Mouse (Mus musculus) cortical plate, adult 2 months (tissue): Measurements from ENCODE around the gene Actl6a. TPM values are rescaled to one million over a fixed set of nuclear protein-coding genes. Genes with fewer than 3 reads are reported as not detected.
A peak's percentile ranks its signal among the peaks of the same experiment; 100 is the strongest.

Experiments
- H3K27ac ChIP-seq: fragments of 200-500 bp; 2 replicates; pipeline ENCODE4 v1.5.1; 2012; ENCODE audit warnings: low read length, control low read depth, inconsistent platforms; ENCODE audit not compliant: insufficient read depth
- H3K4me1 ChIP-seq: fragments of 200-500 bp; 2 replicates; pipeline ENCODE4 v1.6.1; 2011; ENCODE audit warnings: low read length; ENCODE audit not compliant: control insufficient read depth, insufficient read depth
- H3K4me3 ChIP-seq: fragments of 200-500 bp; 2 replicates; pipeline ENCODE4 v1.5.1; 2011; ENCODE audit warnings: mild to moderate bottlenecking, low read length, control low read depth; ENCODE audit not compliant: insufficient read depth
- CTCF ChIP-seq: fragments of 200-500 bp; IDR thresholded peaks from 2 replicates; pipeline ENCODE4 v1.5.1; 2011; ENCODE audit warnings: mild to moderate bottlenecking, control low read depth, low read length; ENCODE audit not compliant: insufficient read depth; ENCODE audit errors: extremely low read depth
- POLR2A ChIP-seq: fragments of 200-500 bp; IDR thresholded peaks from 2 replicates; pipeline ENCODE4 v1.6.1; 2011; ENCODE audit warnings: mild to moderate bottlenecking, low read length, control low read depth; ENCODE audit not compliant: insufficient read depth; ENCODE audit errors: extremely low read depth
- polyA plus RNA-seq: library from polyadenylated mRNA; depleted of rRNA; stranded (reverse); fragments of >200 nt; gene quantifications from 2 replicates; pipeline ENCODE4 v1.2.3, GENCODE M21; 2012

The Actl6a gene
- polyA plus RNA-seq, 1 experiment = 17.9 TPM

DNA sequence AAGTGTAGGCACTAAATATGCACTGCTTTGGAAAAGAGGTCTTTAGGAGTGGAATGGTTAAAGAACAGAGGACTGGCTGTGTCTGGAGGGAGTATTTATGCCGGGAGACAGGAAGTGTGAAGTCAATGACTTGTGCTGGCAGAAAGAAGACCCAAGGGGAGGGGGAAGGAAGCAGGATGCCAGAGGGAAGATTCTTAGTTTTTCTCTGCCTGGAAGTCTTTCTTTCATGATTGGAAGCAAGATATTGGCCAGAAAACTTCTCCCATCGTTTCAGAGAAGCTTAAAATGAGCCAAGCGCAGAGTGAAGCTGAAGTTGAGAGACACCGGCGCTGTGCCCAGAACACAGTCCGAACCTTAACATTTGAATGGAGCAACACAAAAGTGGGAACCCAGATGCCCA, 36.9 kb upstream of the Actl6a start:
- Histone ChIP-seq H3K4me3 (0 out of 2 replicates have a peak overlapping the region, but pooled peaks have one; percentile 15), H3K4me1 (peaks cover 7% of the 10 kb centered on the region; the same call in 1 of the 2 replicates), H3K27ac (peak overlapping the region; percentile 52; the same call in 1 of the 2 replicates)
- TF ChIP-seq CTCF = no peak
- no peak for TF ChIP-seq POLR2A

DNA sequence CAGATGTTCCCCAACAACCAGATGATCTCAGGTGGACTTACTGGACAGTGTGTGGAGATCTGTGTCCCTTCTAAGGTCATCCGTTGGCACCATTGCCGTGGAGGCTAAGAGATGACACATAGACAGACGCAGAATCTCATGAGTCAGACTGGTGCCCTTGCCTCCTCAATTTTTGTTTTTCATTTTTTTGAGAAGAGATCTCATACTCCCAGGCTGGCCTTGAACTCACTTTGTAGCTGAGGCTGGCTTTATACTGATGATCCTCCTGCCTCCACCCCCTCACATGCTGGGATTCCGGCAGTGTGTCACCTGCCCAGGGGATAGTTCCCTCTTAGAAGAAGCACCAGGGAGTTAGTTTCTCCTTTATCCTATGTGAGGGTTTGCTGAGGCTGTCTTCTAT, 35.9 kb upstream of the Actl6a start:
- Histone ChIP-seq H3K4me1 (peaks cover 7% of the 10 kb centered on the region; the same call in 1 of the 2 replicates), H3K4me3 (no peak overlapping the region), H3K27ac (no peak overlapping the region)
- TF ChIP-seq CTCF = no peak
- TF ChIP-seq POLR2A = no peak

GRCm38 (mm10) chr3:32673151-32673550, 32.9 kb upstream of the Actl6a start:
- Histone ChIP-seq H3K4me3 (no peak overlapping the region), H3K27ac (no peak overlapping the region), H3K4me1 (peaks cover 7% of the 10 kb centered on the region; the same call in 1 of the 2 replicates)
- no peak for TF ChIP-seq CTCF
- TF ChIP-seq POLR2A = no peak

GRCm38 (mm10) chr3:32676393-32676792, 29.7 kb upstream of the Actl6a start:
- Histone ChIP-seq H3K4me1 (no peaks in the 10 kb centered on the region), H3K4me3 (no peak overlapping the region), H3K27ac (no peak overlapping the region)
- TF ChIP-seq CTCF (no peak), POLR2A (no peak)

DNA sequence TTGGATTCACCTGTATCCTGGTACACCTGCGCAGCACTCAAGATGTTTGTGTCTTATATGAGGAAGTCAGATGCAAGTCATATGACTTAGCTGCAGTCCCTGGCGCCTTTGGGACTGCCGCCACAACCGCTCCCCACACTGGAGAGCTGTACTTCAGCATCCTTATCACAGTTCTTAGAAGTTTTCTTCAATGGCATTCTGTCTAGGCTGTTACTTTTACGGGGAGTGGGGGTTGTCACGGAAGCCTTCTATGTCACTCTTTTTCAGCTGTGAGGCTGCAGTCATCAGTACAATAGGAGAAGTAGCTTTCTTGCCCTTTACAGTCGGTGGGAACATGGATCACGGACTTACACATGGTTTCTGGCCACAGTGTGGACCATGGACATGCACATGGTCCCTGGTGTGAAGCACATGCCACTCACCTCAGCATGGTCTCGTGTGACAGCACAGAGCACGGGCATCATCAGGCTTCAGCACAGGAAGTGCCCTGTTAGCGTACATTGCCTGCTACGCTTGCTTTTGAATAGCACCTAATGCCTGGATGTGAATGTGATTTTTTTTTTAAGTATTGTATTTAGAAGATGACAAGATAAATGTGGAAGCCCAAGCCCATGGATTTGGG, 23.1 kb upstream of the Actl6a start:
- Histone ChIP-seq H3K4me1 (no peaks in the 10 kb centered on the region), H3K27ac (no peak overlapping the region), H3K4me3 (no peak overlapping the region)
- no peak for TF ChIP-seq POLR2A
- no peak for TF ChIP-seq CTCF

GRCm38 (mm10) chr3:32684631-32685030, 21.5 kb upstream of the Actl6a start:
- H3K4me1 ChIP-seq = no peaks in the 10 kb centered on the region
- no peak overlapping the region for H3K27ac ChIP-seq
- H3K4me3 ChIP-seq = no peak overlapping the region
- TF ChIP-seq POLR2A = no peak
- no peak for TF ChIP-seq CTCF

- Histone ChIP-seq H3K4me3 (no peak overlapping the region), H3K4me1 (no peaks in the 10 kb centered on the region), H3K27ac (no peak overlapping the region)
- TF ChIP-seq POLR2A = no peak
- TF ChIP-seq CTCF = no peak
These were observed 19.6 kb upstream of the Actl6a start for GRCm38 (mm10) chr3:32686537-32686936.

DNA sequence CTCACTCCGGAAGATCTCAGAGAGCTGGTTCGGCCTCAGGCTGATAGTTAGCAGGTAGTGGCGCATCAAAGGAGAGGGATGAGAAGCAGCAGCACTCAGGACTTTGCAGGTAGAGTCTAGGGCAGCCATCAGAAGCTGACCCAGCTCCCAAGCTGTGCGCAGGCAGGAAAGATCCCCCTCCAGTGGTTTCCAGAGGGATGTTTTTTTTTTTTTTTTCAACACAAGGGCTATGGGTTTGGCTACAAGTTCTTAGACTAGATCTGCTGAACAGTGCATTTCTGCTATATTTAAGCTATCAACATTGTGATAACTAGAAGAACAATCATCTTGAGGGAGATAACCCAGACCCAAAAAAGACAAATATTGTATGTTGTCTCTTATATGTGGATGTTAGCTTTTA, 18.9 kb upstream of the Actl6a start:
- TF ChIP-seq POLR2A (no peak), CTCF (no peak)
- Histone ChIP-seq H3K27ac (no peak overlapping the region), H3K4me1 (no peaks in the 10 kb centered on the region), H3K4me3 (no peak overlapping the region)

DNA sequence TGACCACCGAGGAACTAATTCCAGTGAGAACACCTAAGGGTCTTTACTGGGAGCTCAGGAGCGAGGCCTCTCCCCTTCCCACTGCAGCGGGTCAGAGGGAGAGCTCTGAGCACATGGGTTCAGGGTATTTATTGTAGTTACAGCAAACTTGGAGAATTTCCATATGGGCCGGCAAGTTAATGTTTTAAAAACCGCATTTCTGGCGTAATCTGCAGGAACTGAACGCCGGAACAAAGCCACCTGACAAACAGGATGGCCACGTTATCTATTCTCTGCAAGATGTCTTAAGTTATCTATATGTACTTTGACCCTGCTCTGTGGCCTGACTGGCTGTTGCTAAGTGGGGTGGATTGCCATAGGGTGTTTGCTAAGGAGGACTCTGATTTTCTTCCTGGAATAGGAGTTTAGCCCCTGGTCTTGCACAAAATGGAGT, 16.5 kb upstream of the Actl6a start:
- Histone ChIP-seq H3K4me3 (no peak overlapping the region), H3K27ac (no peak overlapping the region)
- no peak for TF ChIP-seq POLR2A
- no peak for TF ChIP-seq CTCF

GRCm38 (mm10) chr3:32690008-32690407, 16.1 kb upstream of the Actl6a start:
- no peaks in the 10 kb centered on the region for H3K4me1 ChIP-seq
- TF ChIP-seq CTCF (no peak), POLR2A (no peak)
- no peak overlapping the region for H3K4me3 ChIP-seq
- H3K27ac ChIP-seq = no peak overlapping the region

More for the DNA sequence above, 16.5 kb upstream of the Actl6a start:
- no peaks in the 10 kb centered on the region for H3K4me1 ChIP-seq

DNA sequence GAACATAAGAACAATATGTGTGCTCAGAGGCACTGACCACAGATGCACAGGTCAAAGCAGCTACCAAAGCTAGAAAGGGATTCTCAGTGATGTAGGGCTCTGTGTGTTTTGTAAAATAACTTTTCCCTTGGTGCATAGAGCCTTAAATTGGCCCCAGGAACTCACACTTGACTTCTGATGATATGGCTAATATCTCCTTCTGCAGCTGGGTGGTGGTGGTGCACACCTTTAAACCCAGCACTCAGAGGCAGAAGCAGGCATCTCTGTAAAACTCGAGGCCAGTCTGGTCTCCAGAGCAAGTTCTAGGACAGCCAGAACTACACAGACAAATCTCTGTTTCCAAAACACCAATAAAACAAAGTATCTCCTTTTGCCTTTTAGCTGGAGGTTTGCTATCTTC, 15.2 kb upstream of the Actl6a start:
- H3K27ac ChIP-seq = no peak overlapping the region
- no peaks in the 10 kb centered on the region for H3K4me1 ChIP-seq
- TF ChIP-seq CTCF (no peak), POLR2A (no peak)
- no peak overlapping the region for H3K4me3 ChIP-seq
